Mouse (Mus musculus) testis, adult 2 months (tissue): ENCODE measurements around the gene Zfp78.

Experiments
- CTCF ChIP-seq: fragments of 200-500 bp; IDR thresholded peaks from 2 replicates; pipeline ENCODE4 v1.5.1; 2012; ENCODE audit warnings: low read depth, mild to moderate bottlenecking, inconsistent platforms, low read length, moderate library complexity; ENCODE audit not compliant: control insufficient read depth, insufficient read depth, insufficient replicate concordance
- POLR2A ChIP-seq: fragments of 200-500 bp; IDR thresholded peaks from 2 replicates; pipeline ENCODE4 v1.6.1; 2012; ENCODE audit warnings: low read depth, mild to moderate bottlenecking, inconsistent platforms, low read length, moderate library complexity; ENCODE audit not compliant: control insufficient read depth

- TF ChIP-seq CTCF (no peak), POLR2A (peak; percentile 20; the same call in 1 of the 2 replicates)
These were observed 35.2 kb downstream of the Zfp78 start, which contains the start of gene Smim17 for GRCm38 (mm10) chr7:6397996-6398975.
